Mouse (Mus musculus) gastrocnemius, adult 2 months (tissue): ENCODE measurements around the gene Shd. TPM values are rescaled to one million over a fixed set of nuclear protein-coding genes. Genes with fewer than 3 reads are reported as not detected.

ENCODE experiments used
- DNase-seq: peaks from one replicate; pipeline ENCODE4 v3.0.0; 2022
- H3K27ac ChIP-seq: fragments of 200-600 bp; 2 replicates; pipeline ENCODE4 v1.8.1; 2022; ENCODE audit warnings: mild to moderate bottlenecking
- H3K4me3 ChIP-seq: fragments of 200-600 bp; 2 replicates; pipeline ENCODE4 v1.8.1; 2022; ENCODE audit warnings: mild to moderate bottlenecking, moderate library complexity
- CTCF ChIP-seq: fragments of 200-600 bp; IDR thresholded peaks from 2 replicates; pipeline ENCODE4 v1.8.1; 2022; ENCODE audit warnings: antibody characterized with exemption, mild to moderate bottlenecking, moderate library complexity
- intact Hi-C: fragments of 180-260 bp; cut with DNase I; formaldehyde crosslinking; loops from one replicate; pipeline ENCODE4 v1.15.1; 2025
- total RNA-seq, 2 experiments: library from RNA; stranded (reverse); gene quantifications; 2 replicates each; pipeline ENCODE4 v1.2.3; 2021

Shd gene
- total RNA-seq, 2 experiments from 2014 or later, result 0.47 TPM; not detected in 1

GRCm38 (mm10) chr17:55961631-55962030, 8.6 kb upstream of the Shd start:
- DNase-seq, result no peak
- intact Hi-C loops, result loop anchor here (10.0 kb wide), 1 partner anchor 293 kb away; the partner anchor contains the start of gene Fem1a
- Histone ChIP-seq H3K4me3 (no peak overlapping the region), H3K27ac (no peak overlapping the region)
- no peak for TF ChIP-seq CTCF

GRCm38 (mm10) chr17:55963171-55963570, 7.1 kb upstream of the Shd start:
- no peak for DNase-seq
- no peak for TF ChIP-seq CTCF
- intact Hi-C loops, result loop anchor here (10.0 kb wide), 1 partner anchor 292 kb away; the partner anchor contains the start of gene Fem1a
- H3K4me3 ChIP-seq, result no peak overlapping the region
- no peak overlapping the region for H3K27ac ChIP-seq

- Histone ChIP-seq H3K4me3 (no peak overlapping the region), H3K27ac (no peak overlapping the region)
- intact Hi-C loops, result loop anchor here (10.0 kb wide), 1 partner anchor 290 kb away; the partner anchor contains the start of gene Fem1a
- DNase-seq, result no peak
- no peak for TF ChIP-seq CTCF
Measured at GRCm38 (mm10) chr17:55964496-55964895, 5.8 kb upstream of the Shd start.

- Histone ChIP-seq H3K27ac (no peak overlapping the region), H3K4me3 (no peak overlapping the region)
- TF ChIP-seq CTCF, result no peak
- no peak for DNase-seq
- intact Hi-C loops, result loop anchor here (10.0 kb wide), 1 partner anchor 290 kb away; the partner anchor contains the start of gene Fem1a
Measured at GRCm38 (mm10) chr17:55964996-55965395, 5.3 kb upstream of the Shd start.

- Histone ChIP-seq H3K27ac (no peak overlapping the region), H3K4me3 (no peak overlapping the region)
- TF ChIP-seq CTCF, result no peak
- DNase-seq, result no peak
- intact Hi-C loops, result loop anchor here (10.0 kb wide), 1 partner anchor 288 kb away; the partner anchor contains the start of gene Fem1a
Measured at GRCm38 (mm10) chr17:55967186-55967585, 3.1 kb upstream of the Shd start.

GRCm38 (mm10) chr17:55968210-55968609, 2.1 kb upstream of the Shd start:
- no peak overlapping the region for H3K27ac ChIP-seq
- TF ChIP-seq CTCF, result no peak
- no peak overlapping the region for H3K4me3 ChIP-seq
- DNase-seq, result no peak
- intact Hi-C loops, result loop anchor here (10.0 kb wide), 1 partner anchor 287 kb away; the partner anchor contains the start of gene Fem1a

- intact Hi-C loops, result loop anchor here (10.0 kb wide), 1 partner anchor 285 kb away; the partner anchor contains the start of gene Fem1a
- no peak overlapping the region for H3K4me3 ChIP-seq
- no peak for DNase-seq
- no peak overlapping the region for H3K27ac ChIP-seq
- no peak for TF ChIP-seq CTCF
Measured at GRCm38 (mm10) chr17:55969560-55969959, 707 bp upstream of the Shd start.

GRCm38 (mm10) chr17:55971453-55971852, 1.2 kb downstream of the Shd start:
- no peak overlapping the region for H3K4me3 ChIP-seq
- DNase-seq, result peak; percentile 25
- TF ChIP-seq CTCF, result no peak
- intact Hi-C loops, result no loop called here
- H3K27ac ChIP-seq, result no peak overlapping the region

- Histone ChIP-seq H3K4me3 (no peak overlapping the region), H3K27ac (no peak overlapping the region)
- peak; percentile 86 for DNase-seq
- intact Hi-C loops, result loop anchor here (1.0 kb wide), 1 partner anchor 34 kb away; no protein-coding TSS in a partner anchor
- peak; percentile 98 for TF ChIP-seq CTCF
Measured at GRCm38 (mm10) chr17:55976255-55976862, 6.1 kb downstream of the Shd start.

- no peak overlapping the region for H3K4me3 ChIP-seq
- no peak overlapping the region for H3K27ac ChIP-seq
- no peak for TF ChIP-seq CTCF
- intact Hi-C loops, result no loop called here
- no peak for DNase-seq
Measured at GRCm38 (mm10) chr17:55977301-55977700, 7.0 kb downstream of the Shd start.

- intact Hi-C loops, result no loop called here
- H3K27ac ChIP-seq, result no peak within 1 kb of the TSS
- TF ChIP-seq CTCF, result no peak
- peak within 1 kb of the TSS; percentile 57 for H3K4me3 ChIP-seq
- peak; percentile 57 for DNase-seq
Measured at GRCm38 (mm10) chr17:55986030-55986961, 16.0 kb downstream of the Shd start, which contains the start of gene Fsd1. Gene Fsd1 (plus strand): TSS chr17:55986509.

- TF ChIP-seq CTCF, result no peak
- intact Hi-C loops, result no loop called here
- DNase-seq, result no peak
- Histone ChIP-seq H3K4me3 (no peak overlapping the region), H3K27ac (no peak overlapping the region)
Measured at GRCm38 (mm10) chr17:55990278-55990898, 20.1 kb downstream of the Shd start.
